In genomic region chr2:169019037-169019436, GRCm38 (mm10) we compare ENCODE assay signal across 32 mouse cellular contexts.
"Had no signal": no experiment of that assay in that cellular context is flagged by ENCODE, and none has a peak within 500 bp of the region (broad histone marks: within the 10 kb centered on the region; RNA-seq: fewer than 3 reads in every experiment).

No protein-coding gene starts in this region.

- H3K4me2 ChIP-seq: limb, embryonic 12.5 days; limb, embryonic 13.5 days; limb, embryonic 15.5 days; liver, embryonic 11.5 days; liver, embryonic 12.5 days; liver, embryonic 13.5 days; liver, embryonic 15.5 days; lung, embryonic 14.5 days; lung, embryonic 15.5 days; midbrain, embryonic 12.5 days; midbrain, embryonic 13.5 days; midbrain, embryonic 15.5 days; neural tube, embryonic 12.5 days had no signal

- H3K27ac ChIP-seq: left cerebral cortex, adult 2 months; limb, embryonic 10.5 days; limb, embryonic 12.5 days; limb, embryonic 13.5 days; limb, embryonic 15.5 days; liver, embryonic 12.5 days; liver, embryonic 13.5 days; liver, embryonic 14.5 days; liver, embryonic 15.5 days; lung, embryonic 15.5 days; macrophage; midbrain, embryonic 10.5 days; midbrain, embryonic 12.5 days; midbrain, embryonic 13.5 days; midbrain, embryonic 15.5 days; neural tube, embryonic 12.5 days had no signal

- H3K9ac ChIP-seq: limb, embryonic 12.5 days; limb, embryonic 13.5 days; limb, embryonic 15.5 days; liver, embryonic 12.5 days; liver, embryonic 13.5 days; liver, embryonic 14.5 days; liver, embryonic 15.5 days; liver, postnatal 0 days; lung, embryonic 14.5 days; lung, embryonic 15.5 days; midbrain, embryonic 12.5 days; midbrain, embryonic 13.5 days; midbrain, embryonic 15.5 days; neural tube, embryonic 12.5 days had no signal

- H3K4me3 ChIP-seq: left cerebral cortex, adult 2 months; limb, embryonic 10.5 days; limb, embryonic 12.5 days; limb, embryonic 13.5 days; limb, embryonic 15.5 days; liver, embryonic 12.5 days; liver, embryonic 13.5 days; liver, embryonic 15.5 days; lung, embryonic 15.5 days; megakaryocyte, embryonic 14.5 days; midbrain, embryonic 10.5 days; midbrain, embryonic 12.5 days; midbrain, embryonic 13.5 days; midbrain, embryonic 15.5 days; myocyte; neural tube, embryonic 12.5 days had no signal

- DNase-seq: left cerebral cortex, postnatal 4 days; liver; liver, embryonic 13.5 days; liver, postnatal 0 days; lung, adult 18-20 months; lung, adult 2 months; lung, postnatal 10 days; lung, postnatal 14 days; lung, postnatal 36 days; lung, postnatal 4 days; midbrain, embryonic 14.5 days had no signal

- H3K4me1 ChIP-seq: limb, embryonic 12.5 days; limb, embryonic 13.5 days; limb, embryonic 15.5 days; liver, embryonic 12.5 days; liver, embryonic 13.5 days; liver, embryonic 15.5 days; lung, embryonic 15.5 days; megakaryocyte, embryonic 14.5 days; midbrain, embryonic 10.5 days; midbrain, embryonic 12.5 days; midbrain, embryonic 13.5 days; midbrain, embryonic 15.5 days; neural tube, embryonic 12.5 days had no signal

- H3K27me3 ChIP-seq: limb, embryonic 12.5 days; limb, embryonic 13.5 days; limb, embryonic 15.5 days; liver, embryonic 12.5 days; liver, embryonic 13.5 days; liver, embryonic 15.5 days; lung, embryonic 15.5 days; megakaryocyte, embryonic 14.5 days; midbrain, embryonic 12.5 days; midbrain, embryonic 13.5 days; midbrain, embryonic 15.5 days; neural tube, embryonic 12.5 days had no signal

- H3K36me3 ChIP-seq: limb, embryonic 10.5 days; limb, embryonic 12.5 days; limb, embryonic 13.5 days; limb, embryonic 15.5 days; liver, embryonic 12.5 days; liver, embryonic 13.5 days; liver, embryonic 15.5 days; lung, embryonic 15.5 days; midbrain, embryonic 10.5 days; midbrain, embryonic 12.5 days; midbrain, embryonic 13.5 days; midbrain, embryonic 15.5 days; neural tube, embryonic 12.5 days had no signal

- H3K9me3 ChIP-seq: limb, embryonic 15.5 days; liver, embryonic 15.5 days; lung, embryonic 15.5 days; midbrain, embryonic 15.5 days had no signal

- ATAC-seq: liver, embryonic 12.5 days; liver, postnatal 0 days; lung, postnatal 0 days; midbrain, embryonic 13.5 days; midbrain, embryonic 15.5 days; midbrain, embryonic 16.5 days had no signal
